Comparison of ENCODE assay signal across 7 mouse cellular contexts in genomic region chr4:53196058-53196771, GRCm38 (mm10). TPM values are rescaled to one million over a fixed set of nuclear protein-coding genes. Genes with fewer than 3 reads are reported as not detected.
DNase-seq lines count a peak whose midpoint lies in the region; ATAC-seq and TF ChIP-seq lines count a peak whose summit lies in the region.

No protein-coding gene starts in this region.

- WGBS in bone marrow, adult 2 months = 25% methylated on average over 24 of the region's 24 CpGs
- 14% methylated on average over 24 of the region's 24 CpGs for WGBS in embryonic facial prominence, embryonic 15.5 days
- 14% methylated on average over 24 of the region's 24 CpGs for WGBS in heart, adult 2 months
- 19% methylated on average over 24 of the region's 24 CpGs for WGBS in kidney, adult 2 months
- WGBS in limb, embryonic 11.5 days = 19% methylated on average over 24 of the region's 24 CpGs
- 14% methylated on average over 24 of the region's 24 CpGs for WGBS in midbrain, embryonic 13.5 days
- WGBS in small intestine, adult 2 months = 18% methylated on average over 24 of the region's 24 CpGs

- peak; percentile 87 to 92 for DNase-seq in heart, adult 2 months
- DNase-seq in kidney, adult 2 months = peak; percentile 95
- DNase-seq in limb, embryonic 11.5 days (ENCODE audit: low spot score) = peak; percentile 89

- peak; percentile 71; the same call in 1 of the 2 replicates for TF ChIP-seq EP300 in heart, adult 2 months (IDR thresholded peaks at IDR 0.05; ENCODE audit: insufficient read depth, low read depth, low read length)

- no peaks in the 10 kb centered on the region for H3K27me3 ChIP-seq in embryonic facial prominence, embryonic 15.5 days
- no peaks in the 10 kb centered on the region for H3K27me3 ChIP-seq in heart, adult 2 months (ENCODE audit: control insufficient read depth, insufficient read depth, low read length)
- no peaks in the 10 kb centered on the region for H3K27me3 ChIP-seq in kidney, adult 2 months (replicated peaks; ENCODE audit: control insufficient read depth, insufficient read depth, low read length)
- H3K27me3 ChIP-seq in limb, embryonic 11.5 days (ENCODE audit: control insufficient read depth, insufficient read depth, low read length) = no peaks in the 10 kb centered on the region
- H3K27me3 ChIP-seq in midbrain, embryonic 13.5 days = no peaks in the 10 kb centered on the region
- no peaks in the 10 kb centered on the region for H3K27me3 ChIP-seq in small intestine, adult 2 months (ENCODE audit: control insufficient read depth, insufficient read depth, low read length)

- no peaks in the 10 kb centered on the region for H3K4me1 ChIP-seq in bone marrow, adult 2 months (ENCODE audit: control insufficient read depth, insufficient read depth, low read length)
- peaks cover 14% of the 10 kb centered on the region for H3K4me1 ChIP-seq in embryonic facial prominence, embryonic 15.5 days
- H3K4me1 ChIP-seq in heart, adult 2 months (ENCODE audit: control insufficient read depth, insufficient read depth, low read length) = no peaks in the 10 kb centered on the region; the same call in 1 of the 2 replicates
- H3K4me1 ChIP-seq in kidney, adult 2 months (ENCODE audit: control insufficient read depth, insufficient read depth, low read length) = peaks cover 3% of the 10 kb centered on the region; the same call in 1 of the 2 replicates
- H3K4me1 ChIP-seq in limb, embryonic 11.5 days (ENCODE audit: control insufficient read depth, insufficient read depth, low read length) = no peaks in the 10 kb centered on the region
- H3K4me1 ChIP-seq in midbrain, embryonic 13.5 days (replicated peaks) = peaks cover 8% of the 10 kb centered on the region
- H3K4me1 ChIP-seq in small intestine, adult 2 months (ENCODE audit: control insufficient read depth, insufficient read depth, insufficient read length, low read length) = no peaks in the 10 kb centered on the region

- H3K4me2 ChIP-seq in embryonic facial prominence, embryonic 15.5 days (replicated peaks) = peak overlapping the region; percentile 50
- H3K4me2 ChIP-seq in limb, embryonic 11.5 days (ENCODE audit: low read depth, severe bottlenecking) = peak overlapping the region; percentile 27; the same call in 1 of the 2 replicates
- peak overlapping the region; percentile 48 for H3K4me2 ChIP-seq in midbrain, embryonic 13.5 days (replicated peaks)

- no peak for TF ChIP-seq POLR2A in bone marrow, adult 2 months (IDR thresholded peaks at IDR 0.05; ENCODE audit: borderline replicate concordance, control insufficient read depth, low read depth, low read length)
- peak; percentile 56 for TF ChIP-seq POLR2A in heart, adult 2 months (IDR thresholded peaks at IDR 0.05; ENCODE audit: insufficient read depth, low read depth, low read length)
- TF ChIP-seq POLR2A in kidney, adult 2 months (IDR thresholded peaks at IDR 0.05; ENCODE audit: low read depth, low read length) = no peak
- TF ChIP-seq POLR2A in small intestine, adult 2 months (IDR thresholded peaks at IDR 0.05; ENCODE audit: low read depth, low read length) = no peak

- intact Hi-C loops in heart, adult 2 months (cut with DNase I) = loop anchor here (1.0 to 5.0 kb wide), 3 partner anchors 23 to 161 kb away; no protein-coding TSS in a partner anchor

- H3K36me3 ChIP-seq in embryonic facial prominence, embryonic 15.5 days = no peaks in the 10 kb centered on the region
- peaks cover 2% of the 10 kb centered on the region for H3K36me3 ChIP-seq in heart, adult 2 months (ENCODE audit: control insufficient read depth, insufficient read depth, low read length)
- no peaks in the 10 kb centered on the region for H3K36me3 ChIP-seq in kidney, adult 2 months (ENCODE audit: control insufficient read depth, insufficient read depth, low read length)
- no peaks in the 10 kb centered on the region for H3K36me3 ChIP-seq in limb, embryonic 11.5 days (ENCODE audit: control insufficient read depth, insufficient read depth, low read length)
- no peaks in the 10 kb centered on the region for H3K36me3 ChIP-seq in midbrain, embryonic 13.5 days
- no peaks in the 10 kb centered on the region for H3K36me3 ChIP-seq in small intestine, adult 2 months (ENCODE audit: control insufficient read depth, insufficient read depth, low read length)

- ATAC-seq in embryonic facial prominence, embryonic 15.5 days (ENCODE audit: insufficient number of reproducible peaks, low FRiP score, low TSS enrichment, low read depth) = peak; percentile 94
- peak; percentile 95 for ATAC-seq in limb, embryonic 11.5 days (ENCODE audit: insufficient number of reproducible peaks, low FRiP score, low TSS enrichment, low read depth)
- ATAC-seq in midbrain, embryonic 13.5 days = peak; percentile 99

- H3K9me3 ChIP-seq in embryonic facial prominence, embryonic 15.5 days (replicated peaks) = no peaks in the 10 kb centered on the region
- no peaks in the 10 kb centered on the region for H3K9me3 ChIP-seq in limb, embryonic 11.5 days (ENCODE audit: control insufficient read depth, low read length)
- H3K9me3 ChIP-seq in midbrain, embryonic 13.5 days = no peaks in the 10 kb centered on the region

- H3K4me3 ChIP-seq in bone marrow, adult 2 months (replicated peaks; ENCODE audit: control insufficient read depth, low read depth, low read length) = peak overlapping the region; percentile 7
- peak overlapping the region; percentile 52 for H3K4me3 ChIP-seq in embryonic facial prominence, embryonic 15.5 days (replicated peaks)
- H3K4me3 ChIP-seq in heart, adult 2 months = peak overlapping the region; percentile 59
- H3K4me3 ChIP-seq in kidney, adult 2 months (ENCODE audit: insufficient read depth, low read depth, low read length) = peak overlapping the region; percentile 36
- peak overlapping the region; percentile 23 for H3K4me3 ChIP-seq in limb, embryonic 11.5 days (ENCODE audit: low read depth, low read length)
- peak overlapping the region; percentile 40 for H3K4me3 ChIP-seq in midbrain, embryonic 13.5 days (replicated peaks)
- peak overlapping the region; percentile 36 for H3K4me3 ChIP-seq in small intestine, adult 2 months (ENCODE audit: low read depth, low read length)

- no peak overlapping the region for H3K27ac ChIP-seq in bone marrow, adult 2 months (ENCODE audit: control insufficient read depth, insufficient read depth, low read depth, low read length, poor library complexity)
- peak overlapping the region; percentile 55 for H3K27ac ChIP-seq in embryonic facial prominence, embryonic 15.5 days (replicated peaks)
- peak overlapping the region; percentile 79 for H3K27ac ChIP-seq in heart, adult 2 months
- peak overlapping the region; percentile 30; the same call in 1 of the 2 replicates for H3K27ac ChIP-seq in kidney, adult 2 months (ENCODE audit: insufficient read depth, low read depth, low read length)
- no peak overlapping the region for H3K27ac ChIP-seq in limb, embryonic 11.5 days (replicated peaks; ENCODE audit: low read depth, low read length)
- no peak overlapping the region for H3K27ac ChIP-seq in midbrain, embryonic 13.5 days
- H3K27ac ChIP-seq in small intestine, adult 2 months (ENCODE audit: insufficient read depth, low read depth, low read length) = peak overlapping the region; percentile 18; the same call in 1 of the 2 replicates

- no peak overlapping the region; the same call in 1 of the 2 replicates for H3K9ac ChIP-seq in embryonic facial prominence, embryonic 15.5 days
- H3K9ac ChIP-seq in heart, adult 2 months (ENCODE audit: low read depth, low read length) = peak overlapping the region; percentile 36; the same call in 1 of the 2 replicates
- no peak overlapping the region for H3K9ac ChIP-seq in limb, embryonic 11.5 days (ENCODE audit: low read length)
- H3K9ac ChIP-seq in midbrain, embryonic 13.5 days (replicated peaks) = peak overlapping the region; percentile 48; the same call in 1 of the 2 replicates

- no peaks in the 10 kb centered on the region for H3K79me2 ChIP-seq in heart, adult 2 months (replicated peaks; ENCODE audit: control insufficient read depth, insufficient read depth, low read length)

- no peak for TF ChIP-seq CTCF in bone marrow, adult 2 months (IDR thresholded peaks at IDR 0.05; ENCODE audit: control insufficient read depth, insufficient read depth, low read length)
- TF ChIP-seq CTCF in heart, adult 2 months (IDR thresholded peaks at IDR 0.05) = peak; percentile 31
- TF ChIP-seq CTCF in kidney, adult 2 months (conservative IDR thresholded peaks at IDR 0.05; ENCODE audit: insufficient read depth, insufficient read length, low read depth, low read length) = 0 out of 2 replicates have a peak, but pooled peaks have one; percentile 17
- no peak for TF ChIP-seq CTCF in small intestine, adult 2 months (IDR thresholded peaks at IDR 0.05; ENCODE audit: extremely low read depth, insufficient read length, insufficient replicate concordance, low read depth, low read length)

RNA-seq across cellular contexts. Expression of gene Abca1, which starts 36.5 kb away (rescaled TPM):
- polyA plus RNA-seq in bone marrow, adult 2 months (2011; ENCODE audit: insufficient read depth, insufficient read length, low replicate concordance, missing spikeins) = 3.4 and 4.9 TPM in 2 replicates
- polyA plus RNA-seq in embryonic facial prominence, embryonic 15.5 days (2015; fragmentation: Nextera tagmentation; extraction: Ambion mirVana) = 8.2 and 9.2 TPM in 2 replicates
- total RNA-seq in heart, adult 2 months (2021) = 10 to 100 TPM; 13.1 to 23.5 TPM
- 4.2 and 8.4 TPM in 2 replicates for polyA plus RNA-seq in heart, adult 2 months (2012; rRNA removed)
- polyA plus RNA-seq in kidney, adult 2 months (2012; rRNA removed) = 8.9 and 9.3 TPM in 2 replicates
- polyA plus RNA-seq in limb, embryonic 11.5 days (2014; fragmentation: Nextera tagmentation; extraction: Ambion mirVana) = 4.3 and 4.5 TPM in 2 replicates
- polyA plus RNA-seq in midbrain, embryonic 13.5 days (2015; fragmentation: Nextera tagmentation; extraction: Ambion mirVana) = 8.3 and 8.7 TPM in 2 replicates
- 0.70 and 2.8 TPM in 2 replicates for polyA plus RNA-seq in small intestine, adult 2 months (2012; rRNA removed)

Comparison
In these comparisons a context has a peak if more than half of its experiments do, and no peak if none do; other contexts are left out.
1. H3K27ac ChIP-seq: peak in embryonic facial prominence, embryonic 15.5 days (single experiment), heart, adult 2 months (single experiment), kidney, adult 2 months (single experiment) and small intestine, adult 2 months (single experiment); none in bone marrow, adult 2 months (single experiment), limb, embryonic 11.5 days (single experiment) and midbrain, embryonic 13.5 days (single experiment).
2. H3K4me3 ChIP-seq: peak in every context shown above with its lines; median percentile 59 in heart, adult 2 months; 52 in embryonic facial prominence, embryonic 15.5 days; 40 in midbrain, embryonic 13.5 days; 36 in kidney, adult 2 months; 36 in small intestine, adult 2 months; 23 in limb, embryonic 11.5 days; 7 in bone marrow, adult 2 months.
3. CTCF ChIP-seq: peak in heart, adult 2 months (single experiment) and kidney, adult 2 months (single experiment); none in bone marrow, adult 2 months (single experiment) and small intestine, adult 2 months (single experiment).
4. H3K9ac ChIP-seq: peak in heart, adult 2 months (single experiment) and midbrain, embryonic 13.5 days (single experiment); none in embryonic facial prominence, embryonic 15.5 days (single experiment) and limb, embryonic 11.5 days (single experiment).
5. Peak in every context shown above with its lines, with median percentiles within 50 percentile points of each other: ATAC-seq, H3K4me2 ChIP-seq and DNase-seq.